Comparison of ENCODE assay signal across 9 mouse cellular contexts in the genomic region with DNA sequence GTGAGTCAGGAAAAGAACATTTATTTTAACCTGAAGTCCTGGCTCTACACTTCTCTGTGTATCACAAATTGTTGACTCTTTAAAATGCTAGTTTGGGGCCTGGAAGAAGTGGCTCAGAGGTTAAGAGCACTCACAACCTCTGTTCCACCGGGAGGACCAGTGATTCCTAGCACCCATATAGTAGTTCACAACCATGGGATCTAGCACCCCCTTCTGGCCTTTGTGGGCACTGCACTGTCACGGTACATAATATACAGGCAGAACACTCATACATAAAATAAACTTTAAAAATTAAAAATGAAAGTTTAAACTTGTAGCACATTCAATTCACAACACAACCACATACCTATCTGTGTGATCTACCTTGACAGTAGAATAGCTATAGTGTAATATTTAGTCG. TPM values are rescaled to one million over a fixed set of nuclear protein-coding genes. Genes with fewer than 3 reads are reported as not detected.
DNase-seq lines count a peak whose midpoint lies in the region; ATAC-seq and TF ChIP-seq lines count a peak whose summit lies in the region.
"Had no signal": no experiment of that assay in that cellular context is flagged by ENCODE, and none has a peak within 500 bp of the region (broad histone marks: within the 10 kb centered on the region; RNA-seq: fewer than 3 reads in every experiment).

No protein-coding gene starts in this region.

- no peak overlapping the region for H3K27ac ChIP-seq in kidney, embryonic 14.5 days (ENCODE audit: low read depth, low read length)
- H3K27ac ChIP-seq in MEL (ENCODE audit: control insufficient read depth, low read depth, low read length): no peak overlapping the region
- H3K27ac ChIP-seq in bone marrow, adult 2 months (ENCODE audit: control insufficient read depth, insufficient read depth, low read depth, low read length, poor library complexity): no peak overlapping the region
- no peak overlapping the region for H3K27ac ChIP-seq in liver, embryonic 14.5 days
- no peak overlapping the region for H3K27ac ChIP-seq in stomach, postnatal 0 days (replicated peaks)
- H3K27ac ChIP-seq: heart, embryonic 13.5 days had no signal

- no peak overlapping the region for H3K9ac ChIP-seq in kidney, embryonic 14.5 days (ENCODE audit: low read depth, low read length)
- no peak overlapping the region for H3K9ac ChIP-seq in MEL (ENCODE audit: control insufficient read depth, low read depth, low read length, poor library complexity, severe bottlenecking)
- no peak overlapping the region for H3K9ac ChIP-seq in liver, embryonic 14.5 days (replicated peaks)
- H3K9ac ChIP-seq in stomach, postnatal 0 days (ENCODE audit: low read length): no peak overlapping the region
- H3K9ac ChIP-seq: heart, embryonic 13.5 days had no signal

- H3K79me2 ChIP-seq in MEL (ENCODE audit: control insufficient read depth, insufficient read depth, low read length, poor library complexity): no peaks in the 10 kb centered on the region

- no peak for ATAC-seq in kidney, embryonic 14.5 days (ENCODE audit: low FRiP score, low TSS enrichment)
- no peak for ATAC-seq in liver, embryonic 14.5 days (ENCODE audit: insufficient read depth)
- no peak for ATAC-seq in stomach, postnatal 0 days (ENCODE audit: low FRiP score, low TSS enrichment)

- TF ChIP-seq CTCF in MEL (IDR thresholded peaks at IDR 0.05 in 2 of 3, conservative IDR thresholded peaks at IDR 0.05 in 1 of 3; ENCODE audit: control insufficient read depth in 1 of 3, insufficient read depth in 1 of 3, low read depth in 2 of 3, low read length in 3 of 3, poor library complexity in 1 of 3, severe bottlenecking in 1 of 3): peak; percentile 81 to 92 (median 90)
- TF ChIP-seq CTCF in bone marrow, adult 2 months (IDR thresholded peaks at IDR 0.05; ENCODE audit: control insufficient read depth, insufficient read depth, low read length): peak; percentile 73
- peak; percentile 81 for TF ChIP-seq CTCF in liver, embryonic 14.5 days (IDR thresholded peaks at IDR 0.05; ENCODE audit: low read depth)
- peak; percentile 68 for TF ChIP-seq CTCF in stomach, postnatal 0 days (IDR thresholded peaks at IDR 0.05; ENCODE audit: low read depth)

- no peaks in the 10 kb centered on the region for H3K36me3 ChIP-seq in kidney, embryonic 14.5 days (ENCODE audit: control insufficient read depth, insufficient read depth, low read length)
- H3K36me3 ChIP-seq in MEL (ENCODE audit: control insufficient read depth in 1 of 2, insufficient read depth in 2 of 2, low read length in 2 of 2): no peaks in the 10 kb centered on the region
- H3K36me3 ChIP-seq in liver, embryonic 14.5 days (replicated peaks; ENCODE audit: control insufficient read depth, insufficient read depth, low read depth): no peaks in the 10 kb centered on the region
- H3K36me3 ChIP-seq in stomach, postnatal 0 days (ENCODE audit: control insufficient read depth, insufficient read depth, low read length): no peaks in the 10 kb centered on the region
- H3K36me3 ChIP-seq: heart, embryonic 13.5 days had no signal

- no peak for TF ChIP-seq EP300 in MEL (IDR thresholded peaks at IDR 0.05; ENCODE audit: low read depth in 1 of 2, low read length in 2 of 2)
- TF ChIP-seq EP300 in liver, embryonic 14.5 days (IDR thresholded peaks at IDR 0.05; ENCODE audit: low read depth): no peak
- no peak for TF ChIP-seq EP300 in stomach, postnatal 0 days (optimal IDR thresholded peaks at IDR 0.05)

- no peak overlapping the region for H3K4me3 ChIP-seq in kidney, embryonic 14.5 days (ENCODE audit: low read length)
- H3K4me3 ChIP-seq in MEL (ENCODE audit: control insufficient read depth in 1 of 2, insufficient read depth in 1 of 2, low read depth in 2 of 2, low read length in 2 of 2): no peak overlapping the region
- no peak overlapping the region for H3K4me3 ChIP-seq in bone marrow, adult 2 months (replicated peaks; ENCODE audit: control insufficient read depth, low read depth, low read length)
- H3K4me3 ChIP-seq in liver, embryonic 14.5 days (ENCODE audit: insufficient read depth in 1 of 2, low read depth in 2 of 2, low read length in 2 of 2): no peak overlapping the region
- no peak overlapping the region for H3K4me3 ChIP-seq in stomach, postnatal 0 days (ENCODE audit: low read depth, low read length)
- H3K4me3 ChIP-seq: heart, embryonic 13.5 days had no signal

- no peak for TF ChIP-seq POLR2A in MEL (IDR thresholded peaks at IDR 0.05; ENCODE audit: control insufficient read depth in 1 of 2, insufficient read depth in 1 of 2, low read depth in 1 of 2, low read length in 2 of 2, poor library complexity in 1 of 2)
- no peak for TF ChIP-seq POLR2A in bone marrow, adult 2 months (IDR thresholded peaks at IDR 0.05; ENCODE audit: borderline replicate concordance, control insufficient read depth, low read depth, low read length)

- peaks cover 3% of the 10 kb centered on the region; the same call in 1 of the 2 replicates for H3K4me1 ChIP-seq in kidney, embryonic 14.5 days (ENCODE audit: control insufficient read depth, insufficient read depth, low read length)
- peaks cover 0 to 8% of the 10 kb centered on the region in 2 experiments; a peak in 2 of 4 replicates for H3K4me1 ChIP-seq in MEL (ENCODE audit: control insufficient read depth in 1 of 2, insufficient read depth in 2 of 2, low read length in 2 of 2)
- no peaks in the 10 kb centered on the region; the same call in 1 of the 2 replicates for H3K4me1 ChIP-seq in bone marrow, adult 2 months (ENCODE audit: control insufficient read depth, insufficient read depth, low read length)
- H3K4me1 ChIP-seq in liver, embryonic 14.5 days (replicated peaks; ENCODE audit: control insufficient read depth in 2 of 2, insufficient read depth in 2 of 2, low read length in 1 of 2): peaks cover 3 to 11% of the 10 kb centered on the region in 2 experiments; a peak in 3 of 4 replicates
- H3K4me1 ChIP-seq in stomach, postnatal 0 days (replicated peaks; ENCODE audit: control insufficient read depth, insufficient read depth): peaks cover 3% of the 10 kb centered on the region; the same call in 1 of the 2 replicates

- H3K4me2 ChIP-seq in kidney, embryonic 14.5 days (replicated peaks; ENCODE audit: low read depth, low read length): no peak overlapping the region
- no peak overlapping the region for H3K4me2 ChIP-seq in liver, embryonic 14.5 days (ENCODE audit: low read depth)
- H3K4me2 ChIP-seq in stomach, postnatal 0 days (replicated peaks; ENCODE audit: low read depth): no peak overlapping the region
- H3K4me2 ChIP-seq: heart, embryonic 13.5 days had no signal

- peaks cover 2% of the 10 kb centered on the region; the same call in 1 of the 2 replicates for H3K9me3 ChIP-seq in kidney, embryonic 14.5 days (ENCODE audit: control insufficient read depth, low read length)
- H3K9me3 ChIP-seq in MEL (replicated peaks; ENCODE audit: insufficient read depth, low read length): no peaks in the 10 kb centered on the region
- no peaks in the 10 kb centered on the region for H3K9me3 ChIP-seq in liver, embryonic 14.5 days (ENCODE audit: control insufficient read depth, low read length)
- 0 out of 2 replicates have a peak, but pooled peaks cover 5% of the 10 kb centered on the region for H3K9me3 ChIP-seq in stomach, postnatal 0 days (ENCODE audit: control insufficient read depth, low read length)

- DNase-seq in kidney, adult 9 months: peak; percentile 58
- DNase-seq in MEL (ENCODE audit: low read depth, low spot score): peak; percentile 79
- peak; percentile 31 to 46 (median 33) for DNase-seq in liver, embryonic 14.5 days (ENCODE audit: low read depth in 3 of 3, low spot score in 3 of 3)
- DNase-seq in stomach, postnatal 0 days (ENCODE audit: low spot score): peak; percentile 42
- no peak for DNase-seq in frontal cortex, postnatal 36 days (ENCODE audit: low spot score in 2 of 2)
- no peak for DNase-seq in frontal cortex, postnatal 10 days (ENCODE audit: low spot score in 2 of 2)

- no peaks in the 10 kb centered on the region for H3K27me3 ChIP-seq in kidney, embryonic 14.5 days (ENCODE audit: control insufficient read depth, insufficient read depth, low read length)
- no peaks in the 10 kb centered on the region for H3K27me3 ChIP-seq in MEL (ENCODE audit: control insufficient read depth in 1 of 2, insufficient read depth in 2 of 2, low read length in 2 of 2)
- H3K27me3 ChIP-seq in liver, embryonic 14.5 days (ENCODE audit: control insufficient read depth, insufficient read depth, low read length): no peaks in the 10 kb centered on the region
- H3K27me3 ChIP-seq in stomach, postnatal 0 days (ENCODE audit: control insufficient read depth, insufficient read depth, low read length): no peaks in the 10 kb centered on the region

- peak; percentile 86 for TF ChIP-seq RAD21 in MEL (IDR thresholded peaks at IDR 0.05; ENCODE audit: low read depth, low read length)

- WGBS in kidney, embryonic 14.5 days: 64% methylated on average over 3 of the region's 3 CpGs
- WGBS in bone marrow, adult 2 months: 58% methylated on average over 3 of the region's 3 CpGs
- WGBS in liver, embryonic 14.5 days (ENCODE audit: insufficient replicate concordance): 41% methylated on average over 3 of the region's 3 CpGs
- WGBS in stomach, postnatal 0 days: 55% methylated on average over 3 of the region's 3 CpGs

TF ChIP-seq in MEL, 35 proteins besides CTCF, POLR2A, EP300 and RAD21 (continues in another document):
- TF ChIP-seq GABPA (IDR thresholded peaks at IDR 0.05; ENCODE audit: low read depth, low read length) (no peak), KAT2A (conservative IDR thresholded peaks at IDR 0.05; ENCODE audit: low read depth, low read length) (no peak), POLR2AphosphoS5 (IDR thresholded peaks at IDR 0.05; ENCODE audit: borderline replicate concordance, low read depth, low read length) (no peak), HCFC1 (IDR thresholded peaks at IDR 0.05; ENCODE audit: low read depth, low read length) (no peak), E2F4 (IDR thresholded peaks at IDR 0.05; ENCODE audit: borderline replicate concordance, low read depth, low read length) (no peak), MYC (IDR thresholded peaks at IDR 0.05; ENCODE audit: low read depth, low read length) (no peak), SMC3 (IDR thresholded peaks at IDR 0.05; ENCODE audit: low read depth, low read length) (peak; percentile 78), ZC3H11A (IDR thresholded peaks at IDR 0.05; ENCODE audit: low read depth, low read length) (peak; percentile 65), CHD2 (IDR thresholded peaks at IDR 0.05; ENCODE audit: low read length) (no peak)

RNA-seq across cellular contexts. Expression of gene Fam120a, which starts 53.9 kb away (rescaled TPM):
- polyA plus RNA-seq in kidney, embryonic 14.5 days (2014; fragmentation: Nextera tagmentation; extraction: Ambion mirVana): 41.4 and 49.6 TPM in 2 replicates
- total RNA-seq in MEL (2012; rRNA removed): 81.3 and 82.7 TPM in 2 replicates
- 100 to 1,000 TPM in 1 of 2 experiments, 10 to 100 TPM in 1; 66.2 to 119 TPM for polyA plus RNA-seq in MEL (2012; ENCODE audit: insufficient read depth in 1 of 2, insufficient read length in 2 of 2, low read depth in 1 of 2, low replicate concordance in 2 of 2, missing spikeins in 1 of 2)
- 50.9 and 67.9 TPM in 2 replicates for polyA plus RNA-seq in bone marrow, adult 2 months (2011; ENCODE audit: insufficient read depth, insufficient read length, low replicate concordance, missing spikeins)
- polyA plus RNA-seq in liver, embryonic 14.5 days (2012; rRNA removed): 33.9 and 37.4 TPM in 2 replicates
- polyA plus RNA-seq in liver, embryonic 14.5 days (2014; fragmentation: Nextera tagmentation; extraction: Ambion mirVana): 19.1 and 23.2 TPM in 2 replicates
- 18.1 and 18.7 TPM in 2 replicates for polyA plus RNA-seq in stomach, postnatal 0 days (2015; fragmentation: Nextera tagmentation; extraction: Ambion mirVana)

Comparison
In these comparisons a context has a peak if more than half of its experiments do, and no peak if none do; other contexts are left out.
1. DNase-seq: peak in kidney, adult 9 months (single experiment), MEL (single experiment), liver, embryonic 14.5 days (3 of 3) and stomach, postnatal 0 days (single experiment); none in frontal cortex, postnatal 36 days (0 of 2) and frontal cortex, postnatal 10 days (0 of 2).
2. Peak in every context shown above with its lines, with median percentiles within 50 percentile points of each other: CTCF ChIP-seq.